Mouse (Mus musculus) E14TG2a.4 (cell line): ENCODE measurements around the gene Tiparp.

Source experiments
- H3K27me3 ChIP-seq: 2 replicates; pipeline ENCODE4 v1.6.1; 2014; ENCODE audit warnings: low read length, control low read depth; ENCODE audit not compliant: insufficient read depth
- H3K36me3 ChIP-seq: 2 replicates; pipeline ENCODE4 v1.6.1; 2014; ENCODE audit warnings: low read length, control low read depth; ENCODE audit not compliant: insufficient read depth
- H3K4me1 ChIP-seq: replicated peaks from 2 replicates; pipeline ENCODE4 v1.6.1; 2014; ENCODE audit warnings: low read depth, low read length, control low read depth
- H3K4me3 ChIP-seq: replicated peaks from 2 replicates; pipeline ENCODE4 v1.5.1; 2014; ENCODE audit warnings: mild to moderate bottlenecking, low read length
- H3K9me3 ChIP-seq: 2 replicates; pipeline ENCODE4 v1.6.1; 2014; ENCODE audit warnings: low read length, control low read depth
- CTCF ChIP-seq: conservative IDR thresholded peaks from 2 replicates; pipeline ENCODE4 v1.5.1; 2014; ENCODE audit warnings: low read length
- NANOG ChIP-seq: IDR thresholded peaks from 2 replicates; pipeline ENCODE4 v1.6.1; 2014; ENCODE audit warnings: borderline replicate concordance, low read length, mixed read lengths
- POU5F1 ChIP-seq: IDR thresholded peaks from 2 replicates; pipeline ENCODE4 v1.6.1; 2014; ENCODE audit warnings: low read length, borderline replicate concordance

Tiparp gene

GRCm38 (mm10) chr3:65525731-65526130 is 2.5 kb upstream of the Tiparp start:
- H3K4me1 ChIP-seq, result peaks cover 20% of the 10 kb centered on the region
- H3K9me3 ChIP-seq, result no peaks in the 10 kb centered on the region
- peaks cover 2% of the 10 kb centered on the region; the same call in 1 of the 2 replicates for H3K36me3 ChIP-seq
- no peak for TF ChIP-seq POU5F1
- TF ChIP-seq NANOG, result no peak
- no peak for TF ChIP-seq CTCF
- H3K4me3 ChIP-seq, result no peak overlapping the region
- peaks cover 5% of the 10 kb centered on the region; the same call in 1 of the 2 replicates for H3K27me3 ChIP-seq

- TF ChIP-seq CTCF (no peak), POU5F1 (no peak), NANOG (no peak)
Observed at GRCm38 (mm10) chr3:65527196-65527595, 1.0 kb upstream of the Tiparp start.

GRCm38 (mm10) chr3:65528614-65529470 is 632 bp downstream of the Tiparp start:
- Histone ChIP-seq H3K4me3 (peak overlapping the region; percentile 100), H3K4me1 (peaks cover 41% of the 10 kb centered on the region), H3K36me3 (peaks cover 29% of the 10 kb centered on the region), H3K9me3 (no peaks in the 10 kb centered on the region), H3K27me3 (peaks cover 5% of the 10 kb centered on the region; the same call in 1 of the 2 replicates)
- TF ChIP-seq CTCF (no peak), NANOG (no peak), POU5F1 (no peak)

More at GRCm38 (mm10) chr3:65527196-65527595, 1.0 kb upstream of the Tiparp start:
- Histone ChIP-seq H3K4me1 (peaks cover 33% of the 10 kb centered on the region), H3K27me3 (peaks cover 5% of the 10 kb centered on the region; the same call in 1 of the 2 replicates), H3K4me3 (peak overlapping the region; percentile 100), H3K9me3 (no peaks in the 10 kb centered on the region), H3K36me3 (peaks cover 16% of the 10 kb centered on the region)

- peak overlapping the region; percentile 100 for H3K4me3 ChIP-seq
- no peaks in the 10 kb centered on the region for H3K9me3 ChIP-seq
- H3K36me3 ChIP-seq, result peaks cover 37% of the 10 kb centered on the region
- peaks cover 48% of the 10 kb centered on the region for H3K4me1 ChIP-seq
- no peak for TF ChIP-seq NANOG
- TF ChIP-seq POU5F1, result no peak
- TF ChIP-seq CTCF, result no peak
- peaks cover 4% of the 10 kb centered on the region; the same call in 1 of the 2 replicates for H3K27me3 ChIP-seq
Observed at GRCm38 (mm10) chr3:65529471-65530215, 1.4 kb downstream of the Tiparp start.

- Histone ChIP-seq H3K4me1 (peaks cover 55% of the 10 kb centered on the region), H3K36me3 (peaks cover 55% of the 10 kb centered on the region), H3K9me3 (no peaks in the 10 kb centered on the region), H3K27me3 (no peaks in the 10 kb centered on the region), H3K4me3 (peak overlapping the region; percentile 11; the same call in 1 of the 2 replicates)
- TF ChIP-seq POU5F1, result no peak
- no peak for TF ChIP-seq NANOG
- TF ChIP-seq CTCF, result no peak
Observed at GRCm38 (mm10) chr3:65533014-65533413, 4.8 kb downstream of the Tiparp start.

- Histone ChIP-seq H3K4me3 (no peak overlapping the region), H3K27me3 (no peaks in the 10 kb centered on the region), H3K36me3 (peaks cover 55% of the 10 kb centered on the region), H3K9me3 (no peaks in the 10 kb centered on the region), H3K4me1 (peaks cover 55% of the 10 kb centered on the region)
- TF ChIP-seq NANOG, result no peak
- TF ChIP-seq CTCF, result no peak
- TF ChIP-seq POU5F1, result no peak
Observed at GRCm38 (mm10) chr3:65533598-65533997, 5.4 kb downstream of the Tiparp start.

GRCm38 (mm10) chr3:65534488-65534887 is 6.3 kb downstream of the Tiparp start:
- peaks cover 61% of the 10 kb centered on the region for H3K36me3 ChIP-seq
- no peaks in the 10 kb centered on the region for H3K9me3 ChIP-seq
- H3K27me3 ChIP-seq, result no peaks in the 10 kb centered on the region
- H3K4me3 ChIP-seq, result no peak overlapping the region
- TF ChIP-seq NANOG, result no peak
- TF ChIP-seq POU5F1, result no peak
- no peak for TF ChIP-seq CTCF
- peaks cover 55% of the 10 kb centered on the region for H3K4me1 ChIP-seq
